Mouse (Mus musculus) embryonic facial prominence, embryonic 14.5 days (tissue): ENCODE results near the gene Bmp5. TPM values are rescaled to one million over a fixed set of nuclear protein-coding genes. Genes with fewer than 3 reads are reported as not detected.

ENCODE experiments used
- ATAC-seq: fragments of 200-750 bp; cut with Nextera tagmentation; 2 replicates; pipeline ENCODE4 v1.8.0; 2017; ENCODE audit warnings: low read depth, moderate number of reproducible peaks, moderate TSS enrichment
- DNase-seq: peaks from one replicate; pipeline ENCODE4 v3.0.0-alpha.2; 2015; ENCODE audit warnings: low spot score
- H3K27ac ChIP-seq: fragments of 300-500 bp; sonication (generic); replicated peaks from 2 replicates; pipeline ENCODE4 v1.5.1; 2014; ENCODE audit warnings: low read depth, mild to moderate bottlenecking, low read length, moderate library complexity
- H3K27me3 ChIP-seq: fragments of 300-500 bp; sonication (generic); replicated peaks from 2 replicates; pipeline ENCODE4 v1.6.1; 2014; ENCODE audit warnings: low read length; ENCODE audit not compliant: control insufficient read depth, insufficient read depth
- H3K36me3 ChIP-seq: fragments of 300-500 bp; sonication (generic); 2 replicates; pipeline ENCODE4 v1.6.1; 2014; ENCODE audit warnings: low read length, mixed read lengths; ENCODE audit not compliant: control insufficient read depth, insufficient read depth
- H3K4me1 ChIP-seq: fragments of 300-500 bp; sonication (generic); 2 replicates; pipeline ENCODE4 v1.6.1; 2014; ENCODE audit warnings: antibody characterized with exemption, low read length; ENCODE audit not compliant: control insufficient read depth, insufficient read depth
- H3K4me2 ChIP-seq: fragments of 300-500 bp; sonication (generic); 2 replicates; pipeline ENCODE4 v1.6.1; 2014; ENCODE audit warnings: low read depth, mild to moderate bottlenecking, low read length, moderate library complexity, mixed read lengths
- H3K4me3 ChIP-seq: fragments of 300-500 bp; sonication (generic); 2 replicates; pipeline ENCODE4 v1.5.1; 2014; ENCODE audit warnings: low read depth, mild to moderate bottlenecking, low read length
- H3K9ac ChIP-seq: fragments of 300-500 bp; sonication (generic); 2 replicates; pipeline ENCODE4 v1.6.1; 2014; ENCODE audit warnings: low read depth, mild to moderate bottlenecking, low read length, moderate library complexity, mixed read lengths
- H3K9me3 ChIP-seq: fragments of 300-500 bp; sonication (generic); 2 replicates; pipeline ENCODE4 v1.6.1; 2016; ENCODE audit warnings: low read length; ENCODE audit not compliant: control insufficient read depth
- WGBS: fragments of 180-500 bp; shearing (Covaris S2); extraction: QIAGEN DNeasy Blood & Tissue Kit; methylation state at CpG from one replicate; pipeline ENCODE4 v1.1.7; 2014; 5-methylcytosine and 5-hydroxymethylcytosine counted together
- polyA plus RNA-seq: library from polyadenylated mRNA; unstranded; fragments of >200 nt; fragmentation: Nextera tagmentation; extraction: Ambion mirVana; gene quantifications from 2 replicates; pipeline ENCODE4 v1.2.1, GENCODE M21; 2014

Bmp5 gene
- polyA plus RNA-seq, 1 experiment from 2014 or later: 12.0 TPM

DNA sequence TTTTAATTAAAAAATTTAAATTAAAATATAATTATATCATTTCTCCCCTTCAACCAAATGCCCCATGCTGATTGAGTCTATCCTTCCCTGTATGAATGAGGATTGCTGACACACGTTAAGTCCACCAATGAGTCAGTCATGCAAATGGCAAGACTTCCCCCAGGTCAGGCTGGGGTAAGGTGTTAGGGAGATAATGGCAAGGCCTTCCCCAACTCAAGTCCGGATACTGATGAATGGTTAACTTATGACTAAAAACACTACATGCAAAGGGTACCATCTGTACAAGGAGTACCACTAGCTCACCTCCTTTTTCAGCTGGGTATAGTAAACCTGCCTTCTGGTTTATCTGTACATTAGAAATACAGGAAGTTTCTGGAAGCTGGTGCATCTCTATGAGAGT lies 83.8 kb downstream of the Bmp5 start:
- Histone ChIP-seq H3K4me1 (no peaks in the 10 kb centered on the region), H3K27me3 (no peaks in the 10 kb centered on the region), H3K36me3 (no peaks in the 10 kb centered on the region), H3K9ac (no peak overlapping the region), H3K4me2 (no peak overlapping the region), H3K4me3 (no peak overlapping the region), H3K27ac (no peak overlapping the region), H3K9me3 (no peaks in the 10 kb centered on the region)
- ATAC-seq (no peak), DNase-seq (no peak)
- 78% methylated on average over 2 of the region's 2 CpGs for WGBS

DNA sequence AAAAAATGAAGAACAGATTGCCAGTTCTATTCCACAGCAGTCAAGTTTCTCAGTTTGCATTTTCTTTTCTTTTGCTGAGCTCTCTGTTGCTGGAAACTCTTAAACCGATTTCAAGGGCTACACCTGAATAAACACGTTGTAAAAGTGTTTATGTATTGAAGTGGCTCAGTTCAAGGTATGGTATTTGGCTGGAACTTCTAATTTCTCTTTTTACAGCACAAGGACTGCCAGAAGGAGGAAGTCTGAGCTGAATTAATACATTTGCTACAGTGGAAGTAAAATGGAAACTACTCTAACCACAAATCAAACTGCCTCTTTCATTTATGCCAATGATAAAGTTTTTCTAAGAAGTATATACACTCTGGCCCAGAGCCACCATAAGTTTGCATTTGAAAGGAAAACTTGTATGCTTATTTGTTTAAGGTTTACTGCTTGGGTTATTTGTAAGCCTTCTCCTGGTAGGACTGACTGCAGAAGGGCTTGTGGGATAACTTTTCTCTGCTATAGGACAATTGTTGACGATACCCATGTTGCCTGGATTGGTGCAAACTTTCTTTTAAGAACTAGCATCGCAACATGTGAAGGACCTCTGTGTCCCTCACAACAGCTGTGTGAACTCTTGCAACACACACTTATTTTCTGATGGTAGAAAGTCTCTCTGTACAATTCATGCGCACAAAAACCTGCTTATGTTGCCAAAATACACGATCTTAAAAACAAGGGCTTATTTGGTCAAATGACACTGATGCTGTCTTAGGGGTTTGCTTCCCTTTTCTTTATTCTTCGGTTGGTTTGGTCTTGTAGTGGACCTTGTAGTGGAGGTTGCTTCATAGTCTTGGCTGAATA lies 95.4 kb downstream of the Bmp5 start:
- ATAC-seq (peak; percentile 67; the same call in 1 of the 2 replicates), DNase-seq (peak; percentile 72)
- 0 out of 2 replicates have a peak, but pooled peaks cover 3% of the 10 kb centered on the region for H3K4me1 ChIP-seq
- H3K9ac ChIP-seq: no peak overlapping the region
- H3K9me3 ChIP-seq: no peaks in the 10 kb centered on the region
- no peaks in the 10 kb centered on the region for H3K27me3 ChIP-seq
- WGBS: 52% methylated on average over 7 of the region's 7 CpGs
- H3K36me3 ChIP-seq: no peaks in the 10 kb centered on the region
- no peak overlapping the region for H3K4me3 ChIP-seq
- peak overlapping the region; percentile 59 for H3K27ac ChIP-seq
- H3K4me2 ChIP-seq: no peak overlapping the region

DNA sequence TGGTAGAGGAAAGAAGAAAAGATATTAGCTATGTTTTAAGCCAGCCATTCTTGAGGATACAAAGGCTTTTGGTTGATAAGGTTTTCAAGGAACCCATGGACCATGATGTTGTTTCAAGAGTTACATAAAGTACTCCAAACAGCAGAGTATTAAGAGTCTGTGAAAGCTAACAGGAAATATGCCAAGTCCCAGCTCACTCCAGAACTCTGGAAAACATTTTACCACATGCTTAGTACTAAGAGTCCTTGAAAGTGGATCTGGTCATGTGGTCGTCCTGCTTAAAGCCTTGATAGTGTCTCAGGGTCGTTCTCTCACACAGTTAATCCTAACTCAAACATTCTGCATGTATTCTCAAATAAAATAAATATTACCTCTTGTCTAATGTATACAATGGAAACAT lies 101.2 kb downstream of the Bmp5 start:
- Histone ChIP-seq H3K4me2 (no peak overlapping the region), H3K27ac (no peak overlapping the region), H3K9me3 (no peaks in the 10 kb centered on the region), H3K27me3 (no peaks in the 10 kb centered on the region), H3K4me1 (no peaks in the 10 kb centered on the region), H3K4me3 (no peak overlapping the region), H3K36me3 (no peaks in the 10 kb centered on the region), H3K9ac (no peak overlapping the region)
- DNase-seq (peak; percentile 22), ATAC-seq (no peak)
- 54% methylated on average over 2 of the region's 2 CpGs for WGBS

GRCm38 (mm10) chr9:75883481-75884190 lies 108.5 kb downstream of the Bmp5 start:
- H3K9me3 ChIP-seq: peaks cover 3% of the 10 kb centered on the region; the same call in 1 of the 2 replicates
- H3K4me2 ChIP-seq: no peak overlapping the region
- 97% methylated on average over 4 of the region's 4 CpGs for WGBS
- H3K27me3 ChIP-seq: no peaks in the 10 kb centered on the region
- no peaks in the 10 kb centered on the region for H3K4me1 ChIP-seq
- no peak overlapping the region for H3K27ac ChIP-seq
- no peak overlapping the region for H3K4me3 ChIP-seq
- H3K36me3 ChIP-seq: no peaks in the 10 kb centered on the region
- ATAC-seq: no peak
- no peak overlapping the region for H3K9ac ChIP-seq
- DNase-seq: no peak

GRCm38 (mm10) chr9:75886801-75887544 lies 111.8 kb downstream of the Bmp5 start:
- no peak overlapping the region for H3K4me3 ChIP-seq
- H3K4me1 ChIP-seq: no peaks in the 10 kb centered on the region
- H3K9me3 ChIP-seq: peaks cover 5% of the 10 kb centered on the region; the same call in 1 of the 2 replicates
- ATAC-seq (no peak), DNase-seq (peak; percentile 17)
- H3K9ac ChIP-seq: no peak overlapping the region
- H3K36me3 ChIP-seq: no peaks in the 10 kb centered on the region
- H3K27me3 ChIP-seq: no peaks in the 10 kb centered on the region
- H3K4me2 ChIP-seq: no peak overlapping the region
- WGBS: 57% methylated on average over 7 of the region's 7 CpGs
- no peak overlapping the region for H3K27ac ChIP-seq

DNA sequence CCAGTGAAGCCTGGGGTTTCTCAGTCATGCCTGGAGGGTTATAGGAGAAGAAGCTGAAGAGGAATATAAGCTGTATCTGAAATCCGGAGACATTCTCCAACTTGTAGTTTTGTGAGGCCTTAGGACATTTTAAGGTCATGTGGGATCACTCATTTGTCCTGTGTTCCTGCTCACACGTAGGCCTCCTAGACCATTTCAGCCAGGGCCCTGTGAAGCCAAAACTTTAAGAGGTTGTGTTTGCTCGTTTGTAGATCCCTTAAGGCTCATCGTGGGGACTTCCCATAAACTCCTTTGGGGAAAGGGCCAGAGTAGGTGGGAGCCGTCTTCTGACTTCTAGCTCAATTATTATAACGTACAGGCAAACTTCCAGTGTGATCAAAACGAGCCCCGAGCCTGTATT lies 121.8 kb downstream of the Bmp5 start:
- 56% methylated on average over 8 of the region's 8 CpGs for WGBS
- Histone ChIP-seq H3K4me3 (no peak overlapping the region), H3K27ac (peak overlapping the region; percentile 68), H3K36me3 (no peaks in the 10 kb centered on the region), H3K4me1 (peaks cover 9% of the 10 kb centered on the region; the same call in 1 of the 2 replicates), H3K9me3 (no peaks in the 10 kb centered on the region), H3K4me2 (0 out of 2 replicates have a peak overlapping the region, but pooled peaks have one; percentile 11), H3K9ac (no peak overlapping the region), H3K27me3 (no peaks in the 10 kb centered on the region)
- DNase-seq (peak; percentile 49), ATAC-seq (no peak)

GRCm38 (mm10) chr9:75898022-75898421 lies 122.9 kb downstream of the Bmp5 start:
- Histone ChIP-seq H3K36me3 (no peaks in the 10 kb centered on the region), H3K4me3 (no peak overlapping the region), H3K4me1 (peaks cover 9% of the 10 kb centered on the region; the same call in 1 of the 2 replicates), H3K9me3 (no peaks in the 10 kb centered on the region), H3K27ac (0 out of 2 replicates have a peak overlapping the region, but pooled peaks have one; percentile 3), H3K27me3 (no peaks in the 10 kb centered on the region), H3K9ac (no peak overlapping the region), H3K4me2 (no peak overlapping the region)
- DNase-seq (no peak), ATAC-seq (no peak)
- WGBS: 91% methylated on average over 4 of the region's 4 CpGs

DNA sequence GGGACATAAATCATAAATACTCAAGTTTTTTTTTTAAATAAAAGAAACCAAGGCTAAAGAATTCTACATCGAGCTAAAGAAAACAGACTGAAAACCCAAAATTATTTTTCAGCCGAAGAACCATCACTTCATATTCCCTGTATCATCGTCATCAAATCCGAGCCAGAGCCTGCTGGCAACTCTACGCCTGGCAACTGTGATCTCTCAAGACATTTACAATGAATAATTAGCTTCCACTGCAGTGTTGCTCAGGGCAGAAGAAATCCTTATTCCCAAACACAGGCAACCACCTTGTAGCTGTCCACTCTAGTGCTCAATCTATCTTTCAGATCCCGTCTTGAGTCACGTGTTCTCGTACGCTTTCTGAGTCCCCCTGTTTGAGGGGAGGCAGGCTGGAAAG lies 126.1 kb downstream of the Bmp5 start:
- no peaks in the 10 kb centered on the region for H3K9me3 ChIP-seq
- H3K4me2 ChIP-seq: no peak overlapping the region
- peaks cover 9% of the 10 kb centered on the region; the same call in 1 of the 2 replicates for H3K4me1 ChIP-seq
- no peaks in the 10 kb centered on the region for H3K36me3 ChIP-seq
- WGBS: 65% methylated on average over 9 of the region's 9 CpGs
- no peaks in the 10 kb centered on the region for H3K27me3 ChIP-seq
- ATAC-seq: no peak
- no peak overlapping the region for H3K9ac ChIP-seq
- H3K4me3 ChIP-seq: no peak overlapping the region
- DNase-seq: no peak
- no peak overlapping the region for H3K27ac ChIP-seq
